Mouse (Mus musculus) heart, embryonic 11.5 days (tissue): ENCODE data around the gene Gm3264. TPM values are rescaled to one million over a fixed set of nuclear protein-coding genes. Genes with fewer than 3 reads are reported as not detected.
A peak's percentile ranks its signal among the peaks of the same experiment; 100 is the strongest.
"Not testable (repeated sequence)": the region's sequence is repeated elsewhere in the genome, so short reads cannot be mapped to it uniquely, and the experiment has no call there.

ENCODE experiments used
- ATAC-seq: fragments of 200-750 bp; cut with Nextera tagmentation; replicated peaks from 2 replicates; pipeline ENCODE4 v1.8.0; 2017; ENCODE audit warnings: moderate library complexity; ENCODE audit not compliant: insufficient number of reproducible peaks, low FRiP score, low TSS enrichment
- H3K27ac ChIP-seq: fragments of 300-500 bp; sonication (generic); 2 replicates; pipeline ENCODE4 v1.5.1; 2014; ENCODE audit warnings: mild to moderate bottlenecking, low read depth, low read length
- H3K27me3 ChIP-seq: fragments of 300-500 bp; sonication (generic); 2 replicates; pipeline ENCODE4 v1.6.1; 2014; ENCODE audit warnings: mild to moderate bottlenecking, low read length, mixed read lengths; ENCODE audit not compliant: control insufficient read depth, insufficient read depth
- H3K36me3 ChIP-seq: fragments of 300-500 bp; sonication (generic); 2 replicates; pipeline ENCODE4 v1.6.1; 2014; ENCODE audit warnings: mild to moderate bottlenecking, low read length, moderate library complexity, mixed read lengths; ENCODE audit not compliant: control insufficient read depth, insufficient read depth
- H3K4me1 ChIP-seq: fragments of 300-500 bp; sonication (generic); 2 replicates; pipeline ENCODE4 v1.6.1; 2014; ENCODE audit warnings: low read length; ENCODE audit not compliant: control insufficient read depth, insufficient read depth
- H3K4me2 ChIP-seq: fragments of 300-500 bp; sonication (generic); 2 replicates; pipeline ENCODE4 v1.6.1; 2014; ENCODE audit warnings: mild to moderate bottlenecking, moderate library complexity
- H3K4me3 ChIP-seq: fragments of 300-500 bp; sonication (generic); 2 replicates; pipeline ENCODE4 v1.5.1; 2014; ENCODE audit warnings: low read depth, low read length
- H3K9ac ChIP-seq: fragments of 300-500 bp; sonication (generic); 2 replicates; pipeline ENCODE4 v1.6.1; 2014; ENCODE audit warnings: mild to moderate bottlenecking, low read depth, low read length, moderate library complexity
- H3K9me3 ChIP-seq: fragments of 300-500 bp; sonication (generic); replicated peaks from 2 replicates; pipeline ENCODE4 v1.6.1; 2016; ENCODE audit warnings: low read length; ENCODE audit not compliant: control insufficient read depth
- WGBS: fragments of 180-500 bp; shearing (Covaris S2); extraction: QIAGEN DNeasy Blood & Tissue Kit; methylation state at CpG from one replicate; pipeline ENCODE4 v1.1.7; 2014; ENCODE audit not compliant: insufficient replicate concordance; 5-methylcytosine and 5-hydroxymethylcytosine counted together
- polyA plus RNA-seq: library from polyadenylated mRNA; unstranded; fragments of >200 nt; fragmentation: Nextera tagmentation; extraction: Ambion mirVana; gene quantifications from 2 replicates; pipeline ENCODE4 v1.2.1, GENCODE M21; 2014

The Gm3264 gene
- polyA plus RNA-seq = 1.9 and 2.8 TPM in 2 replicates

GRCm38 (mm10) chr14:4855299-4855980 is at the start of gene Gm3264:
Gene Gm3264, plus strand, starts transcription at chr14:4855576.
- 3% methylated on average over 31 of the region's 59 CpGs for WGBS
- not testable (repeated sequence) for ATAC-seq, H3K36me3 ChIP-seq, H3K9me3 ChIP-seq, H3K27me3 ChIP-seq, H3K27ac ChIP-seq, H3K9ac ChIP-seq, H3K4me1 ChIP-seq
- Histone ChIP-seq H3K4me2 (peak within 1 kb of the TSS; percentile 50), H3K4me3 (peak within 1 kb of the TSS; percentile 35)

- ATAC-seq = not testable (repeated sequence)
Observed at GRCm38 (mm10) chr14:4806421-4806820, 49.0 kb upstream of the Gm3264 start.

GRCm38 (mm10) chr14:4821950-4822349 is 33.4 kb upstream of the Gm3264 start:
- H3K4me3 ChIP-seq, H3K36me3 ChIP-seq, H3K4me1 ChIP-seq, ATAC-seq, H3K27ac ChIP-seq, H3K27me3 ChIP-seq, H3K4me2 ChIP-seq, H3K9ac ChIP-seq, H3K9me3 ChIP-seq: not testable (repeated sequence)
- WGBS = 93% methylated on average over 4 of the region's 7 CpGs

More at GRCm38 (mm10) chr14:4806421-4806820, 49.0 kb upstream of the Gm3264 start:
- H3K4me2 ChIP-seq, H3K27ac ChIP-seq, H3K36me3 ChIP-seq, H3K9ac ChIP-seq, H3K4me1 ChIP-seq, H3K4me3 ChIP-seq, H3K9me3 ChIP-seq, H3K27me3 ChIP-seq: not testable (repeated sequence)
- WGBS = 72% methylated on average over 6 of the region's 6 CpGs

GRCm38 (mm10) chr14:4837806-4838205 is 17.6 kb upstream of the Gm3264 start, which contains the start of gene Gm3269:
Gene Gm3269, plus strand, starts transcription at chr14:4838106.
- H3K36me3 ChIP-seq, H3K9me3 ChIP-seq, H3K9ac ChIP-seq, H3K27me3 ChIP-seq, H3K4me2 ChIP-seq, H3K4me1 ChIP-seq, H3K4me3 ChIP-seq, H3K27ac ChIP-seq, ATAC-seq: not testable (repeated sequence)
- WGBS = no CpG with 5 or more reads among the region's 4 CpGs

GRCm38 (mm10) chr14:4892116-4892515 is 36.7 kb downstream of the Gm3264 start, which contains the start of gene Gm3278:
Gene Gm3278, plus strand, starts transcription at chr14:4892416.
- H3K36me3 ChIP-seq, H3K27ac ChIP-seq, H3K4me1 ChIP-seq, H3K9me3 ChIP-seq, H3K4me2 ChIP-seq, H3K9ac ChIP-seq, H3K4me3 ChIP-seq, H3K27me3 ChIP-seq, ATAC-seq: not testable (repeated sequence)
- WGBS = 50% methylated on average over 1 of the region's 3 CpGs

Other genes with a start within 250 kb of the Gm3264 start
- gene Gm8159, start 223.2 kb upstream of the Gm3264 start, polyA plus RNA-seq = 0.20 TPM in 1 of 2 replicates, not detected in the other
- gene Gm3239, start 191.4 kb upstream of the Gm3264 start, polyA plus RNA-seq = 0.79 and 1.2 TPM in 2 replicates
- 0.20 TPM in 1 of 2 replicates, not detected in the other for gene Gm7876, start 146.3 kb upstream of the Gm3264 start, polyA plus RNA-seq
- 0.70 and 0.77 TPM in 2 replicates for gene Gm3252, start 128.8 kb upstream of the Gm3264 start, polyA plus RNA-seq
- gene Gm9602, start 79.2 kb upstream of the Gm3264 start, polyA plus RNA-seq = not detected in 2 replicates
- not detected in 2 replicates for gene Gm3269, start 17.5 kb upstream of the Gm3264 start, polyA plus RNA-seq
- 0.24 TPM in 1 of 2 replicates, not detected in the other for gene Gm3278, start 36.8 kb downstream of the Gm3264 start, polyA plus RNA-seq
- gene Gm8297, start 128.4 kb downstream of the Gm3264 start, polyA plus RNA-seq = not detected in 2 replicates
- not detected in 2 replicates for gene Gm3298, start 160.3 kb downstream of the Gm3264 start, polyA plus RNA-seq
- not detected in 2 replicates for gene 4930555G01Rik, start 195.1 kb downstream of the Gm3264 start, polyA plus RNA-seq
- 3.5 and 4.3 TPM in 2 replicates for gene Gm8281, start 215.5 kb downstream of the Gm3264 start, polyA plus RNA-seq